Mouse (Mus musculus): ENCODE results near the gene Stx8.

GRCm38 (mm10) chr11:68086221-68086620, 120.2 kb downstream of the Stx8 start:
- TF ChIP-seq EP300 (optimal IDR thresholded peaks at IDR 0.05) (no peak), CTCF (IDR thresholded peaks at IDR 0.05; ENCODE audit: low read depth) (no peak)

Data from stomach, postnatal 0 days (tissue).